Mouse (Mus musculus): Measurements from ENCODE around the gene Mfsd13b.
"Not testable (repeated sequence)": the region's sequence is repeated elsewhere in the genome, so short reads cannot be mapped to it uniquely, and the experiment has no call there.

Mfsd13b gene

DNA sequence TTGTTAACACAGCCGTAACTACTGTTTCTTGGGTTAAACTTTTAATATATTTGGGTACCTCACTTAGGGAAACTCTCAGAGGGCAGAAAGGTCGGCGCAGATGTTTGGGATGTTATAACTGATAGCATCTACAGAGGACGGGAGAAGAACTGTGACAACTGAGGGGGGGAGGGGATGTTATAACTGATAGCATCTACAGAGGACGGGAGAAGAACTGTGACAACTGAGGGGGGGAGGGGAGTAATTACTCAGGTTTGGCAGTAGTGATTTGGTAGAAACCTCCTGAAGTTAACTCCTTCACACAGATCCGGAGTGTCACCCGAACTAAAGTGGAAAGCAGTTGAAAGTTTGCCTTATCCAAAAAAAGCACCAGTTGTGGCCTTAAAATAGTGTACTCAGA, 659 bp downstream of the Mfsd13b start:
- CTCF ChIA-PET, result no interaction called here

DNA sequence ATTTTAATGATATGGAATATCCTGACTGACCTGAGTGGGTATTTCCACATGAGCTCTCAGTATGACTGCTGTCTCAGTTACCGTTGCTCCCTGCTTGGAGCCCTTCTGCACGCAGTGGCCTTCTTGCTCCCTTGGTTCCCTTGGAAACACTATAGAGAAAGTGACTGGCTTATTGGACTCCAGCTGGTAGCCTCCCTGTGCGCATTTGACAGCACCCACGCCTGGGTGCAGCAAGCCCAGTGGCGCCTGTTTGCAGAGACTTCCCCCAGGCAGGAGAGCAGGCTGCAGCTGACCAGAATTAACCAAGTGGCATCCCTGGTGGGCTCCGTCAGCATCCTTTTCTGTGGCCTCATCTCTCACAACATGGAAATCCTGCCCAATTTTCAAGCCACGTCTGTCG, 8.9 kb downstream of the Mfsd13b start:
- CTCF ChIA-PET, result interaction anchor here (0.6 to 0.7 kb wide), 2 partner anchors 222 to 226 kb away, joined by 3 to 10 read pairs; no protein-coding TSS in a partner anchor

DNA sequence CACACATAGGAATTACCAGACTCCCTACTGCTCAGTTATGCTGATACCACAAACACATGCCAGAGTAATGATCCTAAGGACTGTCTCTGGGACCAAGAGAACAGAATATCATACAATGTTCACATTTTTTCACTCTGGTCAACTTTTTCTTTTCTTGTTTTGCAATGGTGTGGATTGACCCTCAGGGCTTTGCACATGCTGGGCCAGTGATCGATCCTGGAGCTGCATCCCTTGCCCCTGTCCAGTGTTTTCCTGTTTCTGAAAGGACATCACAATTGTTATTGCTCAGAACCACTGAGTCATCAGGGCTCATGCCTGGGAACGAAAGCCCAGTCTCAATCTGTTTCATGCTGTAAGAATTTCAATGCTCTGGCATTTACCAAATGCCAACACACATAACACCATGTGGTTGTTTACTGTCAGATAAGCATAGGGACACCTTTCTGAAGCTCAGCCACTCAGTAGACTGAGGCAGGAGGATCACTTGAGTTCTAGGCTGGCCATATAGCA, 16.8 kb downstream of the Mfsd13b start:
- CTCF ChIA-PET, result no interaction called here

DNA sequence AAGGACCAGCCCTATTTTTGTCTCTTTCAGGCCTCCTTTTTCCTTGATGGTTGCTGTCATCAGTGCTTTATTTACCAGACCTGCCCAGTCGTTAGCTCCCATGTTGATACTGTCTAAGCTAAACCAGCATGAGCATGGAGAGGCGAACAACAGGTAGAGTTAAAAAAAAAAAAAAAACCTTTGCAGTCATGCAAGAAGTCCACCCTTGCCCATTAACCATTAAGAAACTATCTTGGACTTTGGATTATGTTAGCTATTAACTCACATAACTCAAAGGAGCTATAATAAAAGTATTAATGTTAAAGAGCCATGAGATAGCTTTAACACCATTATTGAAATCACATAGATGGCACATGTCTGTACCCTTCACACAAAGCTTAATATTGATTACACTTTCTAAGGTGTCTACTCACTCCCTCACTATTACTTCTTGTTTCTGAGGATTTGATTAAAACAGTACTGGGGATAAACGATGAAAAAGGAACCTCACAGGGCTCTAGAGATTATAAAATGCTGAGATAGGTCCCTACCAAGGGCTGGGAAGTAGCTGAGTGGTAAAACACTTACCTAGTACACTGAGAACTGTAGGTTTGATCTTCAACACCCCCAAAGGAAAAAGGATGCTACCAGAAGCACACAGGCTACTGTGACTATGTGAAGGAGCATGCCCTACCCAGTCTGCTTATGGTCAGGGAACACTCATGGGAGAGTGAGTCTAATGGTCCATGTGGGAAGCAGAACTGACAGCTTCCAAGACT, 17.9 kb downstream of the Mfsd13b start:
- CTCF ChIA-PET, result interaction anchor here (0.7 kb wide), 1 partner anchor 163 kb away, joined by 11 read pairs; no protein-coding TSS in a partner anchor

DNA sequence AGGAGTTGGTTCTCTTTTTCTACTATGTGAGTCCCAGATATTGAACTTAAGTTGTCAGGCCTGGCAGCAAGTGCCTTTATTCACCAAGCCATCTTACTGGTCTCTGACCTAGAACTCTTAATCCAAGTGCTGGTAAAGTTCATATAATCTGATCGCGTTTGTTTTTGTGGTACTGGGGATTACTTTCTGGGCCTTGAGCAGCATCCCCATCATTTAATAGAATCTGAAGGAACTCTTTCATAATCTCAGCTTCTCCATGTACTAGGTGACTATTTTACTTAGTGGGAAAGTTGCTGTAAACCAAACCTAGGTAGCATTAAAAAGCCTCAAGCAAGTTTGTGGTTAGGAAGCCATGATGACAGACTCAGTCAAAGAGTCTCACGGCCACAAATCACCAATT, 19.6 kb downstream of the Mfsd13b start:
- CTCF ChIA-PET, result no interaction called here

DNA sequence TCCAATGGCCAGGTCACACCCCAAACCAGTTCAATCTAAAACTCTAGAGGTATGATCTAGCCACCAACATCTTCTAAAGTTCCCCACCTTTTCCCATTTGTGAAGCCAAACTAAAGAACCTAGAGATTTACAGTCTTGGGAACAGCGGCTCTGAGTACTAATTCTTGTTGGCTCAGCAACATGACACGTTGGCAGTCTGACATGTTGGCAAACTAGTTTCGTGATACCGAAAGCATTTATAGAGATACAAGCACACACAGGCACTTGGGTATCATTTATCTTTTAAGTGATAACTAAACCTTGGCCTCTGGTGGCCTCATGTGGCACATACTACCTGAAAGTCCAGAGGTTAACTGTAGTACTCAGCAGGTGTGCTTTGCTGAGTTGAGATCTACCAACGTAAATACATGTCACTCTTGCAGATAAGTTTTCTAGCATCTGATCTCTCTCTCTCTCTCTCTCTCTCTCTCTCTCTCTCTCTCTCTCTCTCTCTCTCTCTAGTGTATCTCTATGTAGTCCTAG, 20.2 kb downstream of the Mfsd13b start:
- CTCF ChIA-PET, result no interaction called here

DNA sequence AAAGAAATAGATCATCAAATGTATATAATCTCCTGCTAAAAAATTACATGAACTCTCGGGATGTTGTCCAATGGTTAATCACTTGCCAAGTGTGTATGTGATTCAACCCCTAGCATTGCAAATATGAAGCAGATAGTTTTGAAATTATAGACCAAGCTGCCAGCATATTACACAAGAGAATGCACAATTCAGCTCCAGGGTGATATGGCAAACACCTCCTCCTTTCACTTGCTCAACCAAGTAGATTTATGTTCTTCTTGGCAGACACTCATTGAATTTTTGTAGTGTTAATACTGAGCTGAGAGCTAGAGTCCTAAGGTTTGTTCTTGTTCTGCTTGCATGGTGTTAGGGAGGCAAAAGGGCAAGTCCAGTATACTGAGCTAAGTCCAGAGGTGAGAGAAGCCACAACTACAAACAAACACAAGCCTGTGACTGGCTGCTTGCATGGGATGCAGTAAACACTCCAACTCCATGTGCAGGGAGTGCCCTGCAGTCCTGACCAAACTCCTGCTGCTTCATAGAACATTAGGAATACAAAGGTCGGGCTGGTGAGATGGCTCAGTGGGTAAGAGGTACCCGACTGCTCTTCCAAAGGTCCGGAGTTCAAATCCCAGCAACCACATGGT, 21.6 kb downstream of the Mfsd13b start:
- CTCF ChIA-PET, result no interaction called here

DNA sequence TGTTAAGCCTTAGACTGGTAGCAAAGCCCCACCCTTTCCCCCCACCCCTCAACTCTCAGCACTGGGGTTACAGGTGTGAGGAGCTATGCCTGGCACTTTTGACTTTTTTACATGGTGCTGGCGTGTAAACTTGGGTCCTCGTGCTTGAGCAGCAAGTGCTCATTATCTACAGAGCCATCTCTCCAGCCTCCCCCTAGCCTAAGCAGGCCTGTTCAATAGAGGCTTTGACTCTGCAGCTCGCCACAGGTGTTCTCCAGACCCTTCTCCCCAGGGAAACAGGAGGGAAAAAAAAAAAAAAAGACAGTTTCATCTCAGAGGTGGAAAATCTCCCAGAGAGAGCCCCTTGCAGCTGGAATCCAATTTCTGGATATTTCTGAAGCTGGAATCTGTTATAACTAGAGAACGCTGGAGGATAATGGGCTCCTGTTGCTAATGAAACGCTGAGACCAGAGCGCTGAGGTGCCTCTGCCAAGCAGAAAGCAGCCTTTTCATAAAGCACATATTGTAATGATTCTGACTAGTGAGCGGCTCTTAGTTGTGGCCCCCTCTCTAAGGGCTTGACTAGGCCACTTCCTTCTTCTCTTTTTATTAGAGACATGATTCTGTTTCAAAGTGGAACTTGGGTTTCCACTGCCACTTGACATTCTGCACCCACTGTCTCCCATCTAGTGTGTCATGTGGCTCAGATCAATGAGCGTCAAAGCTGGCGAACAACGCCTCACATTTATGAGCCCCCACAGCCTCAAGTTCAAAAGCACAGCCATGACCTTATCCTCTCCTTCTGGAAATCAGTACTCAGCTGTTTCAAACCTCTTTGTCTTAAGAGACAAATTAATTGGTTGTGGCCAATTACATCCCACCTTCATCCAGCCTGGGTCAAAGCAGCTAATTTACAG, 29.7 kb downstream of the Mfsd13b start:
- CTCF ChIA-PET, result interaction anchor here (0.6 to 0.7 kb wide), 2 partner anchors 40 to 63 kb away, joined by 3 to 5 read pairs; no protein-coding TSS in a partner anchor

DNA sequence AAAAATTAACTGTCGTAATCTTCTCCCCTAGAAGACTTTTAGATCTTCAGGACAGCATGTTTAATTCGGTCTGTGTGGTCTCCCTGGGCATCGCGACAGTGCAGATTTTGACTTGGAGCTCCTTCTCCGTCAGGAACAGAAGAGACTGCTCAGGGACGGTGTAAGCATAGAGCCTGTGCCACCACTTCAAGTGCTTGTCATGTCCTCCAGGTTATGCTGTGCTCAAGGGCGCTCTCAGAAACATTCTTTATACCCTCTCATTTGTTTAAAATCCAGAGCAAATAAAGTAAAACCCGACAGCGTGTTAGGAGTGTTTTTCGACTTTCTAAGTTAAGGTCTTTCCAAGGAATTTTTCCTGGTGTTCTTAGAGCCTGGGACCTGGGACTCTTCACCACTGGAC, 32.2 kb downstream of the Mfsd13b start:
- CTCF ChIA-PET, result no interaction called here

DNA sequence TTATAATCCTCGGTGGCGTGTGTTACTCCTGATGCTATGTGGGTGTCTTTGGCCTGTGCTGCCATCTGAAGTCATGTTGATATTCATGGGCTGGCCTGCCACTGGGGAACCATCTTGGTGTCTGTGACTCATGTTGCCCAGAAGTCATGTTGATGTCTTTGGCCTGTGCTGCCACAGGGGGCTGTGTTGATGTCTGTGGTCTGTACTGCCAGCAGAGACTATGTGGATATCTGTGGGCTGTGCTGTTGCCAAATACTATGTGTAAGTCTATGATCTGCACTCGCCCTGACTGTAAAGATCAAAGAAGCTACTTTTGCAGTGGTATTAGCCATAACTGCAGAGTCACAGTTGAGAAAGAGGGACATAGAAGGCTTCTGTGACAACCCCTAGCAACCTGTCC, 36.5 kb downstream of the Mfsd13b start:
- CTCF ChIA-PET, result no interaction called here

DNA sequence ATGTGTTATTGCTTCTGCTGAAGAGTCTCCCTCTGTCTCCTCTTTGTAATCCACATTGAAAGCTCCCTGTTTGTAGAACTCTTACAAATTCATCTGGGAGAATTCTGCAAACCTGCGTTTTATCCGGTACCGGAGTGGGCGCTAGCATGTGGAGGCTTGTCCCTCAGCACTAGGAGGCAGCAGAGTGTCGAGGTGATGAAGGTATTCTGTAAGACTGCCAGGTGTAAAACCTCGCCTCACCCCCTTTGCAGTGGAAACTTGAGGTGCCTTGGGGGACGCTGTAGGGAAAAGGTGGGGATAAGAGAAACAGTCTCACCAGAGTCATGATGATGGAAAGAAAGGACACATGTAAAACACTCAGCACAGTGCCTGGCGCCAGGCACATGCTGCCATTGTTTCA, 38.0 kb downstream of the Mfsd13b start:
- CTCF ChIA-PET, result no interaction called here

DNA sequence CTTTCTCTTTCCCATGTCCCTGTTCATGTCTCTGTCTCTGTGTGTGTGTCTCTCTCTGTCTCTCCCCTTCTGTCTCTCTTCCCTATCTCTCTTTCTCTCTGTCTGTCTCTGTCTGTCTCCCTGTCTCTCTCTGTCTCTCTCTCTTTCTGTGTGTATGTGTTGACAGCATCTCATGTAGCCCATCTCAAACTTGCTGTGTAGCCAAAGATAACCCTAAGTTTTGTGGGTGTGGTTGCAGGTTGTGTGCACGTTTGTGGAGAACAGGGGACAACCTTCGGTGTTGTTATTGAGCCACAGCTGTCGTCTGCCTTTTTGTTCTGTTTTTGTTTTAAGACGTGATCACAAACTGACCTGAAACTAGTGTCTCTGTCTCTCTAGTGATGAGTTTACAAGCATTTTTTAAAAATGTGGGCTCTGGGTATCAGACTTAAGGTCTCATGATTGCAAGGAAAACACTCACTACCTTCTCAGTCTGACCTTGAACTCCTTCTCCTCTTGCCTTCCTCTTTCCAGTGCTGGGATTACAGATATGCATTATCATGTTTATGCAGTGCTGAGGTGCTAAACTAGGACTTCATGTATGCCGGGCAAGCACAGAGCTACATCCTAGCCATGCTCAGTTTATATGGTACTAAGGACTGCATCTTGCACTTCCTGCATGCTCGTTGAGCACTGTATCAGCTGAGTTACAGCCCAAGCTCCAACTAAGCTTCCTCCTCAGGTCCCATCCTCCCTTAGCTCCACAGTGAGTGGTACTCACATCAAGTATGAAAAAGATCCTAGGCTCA, 43.1 kb downstream of the Mfsd13b start:
- CTCF ChIA-PET, result no interaction called here

DNA sequence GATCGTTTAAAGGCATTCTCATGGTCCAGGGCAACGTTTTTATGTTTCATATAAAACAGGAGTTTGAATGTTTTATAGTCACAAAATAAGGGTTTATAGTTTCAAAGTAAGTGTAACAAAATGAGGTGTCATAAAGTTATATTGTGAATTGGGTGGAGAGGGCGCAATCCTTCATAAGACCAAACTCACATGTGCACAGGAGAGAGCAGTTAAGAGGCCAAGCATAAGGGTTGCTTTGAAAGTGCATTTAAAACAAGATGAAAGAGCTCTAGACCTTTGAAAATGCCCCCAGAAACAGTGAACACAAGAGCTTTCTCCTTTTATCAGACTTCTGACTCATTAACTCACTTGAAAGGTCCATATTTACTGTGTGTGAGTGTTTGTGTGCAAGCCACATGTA, 44.0 kb downstream of the Mfsd13b start:
- CTCF ChIA-PET, result no interaction called here

DNA sequence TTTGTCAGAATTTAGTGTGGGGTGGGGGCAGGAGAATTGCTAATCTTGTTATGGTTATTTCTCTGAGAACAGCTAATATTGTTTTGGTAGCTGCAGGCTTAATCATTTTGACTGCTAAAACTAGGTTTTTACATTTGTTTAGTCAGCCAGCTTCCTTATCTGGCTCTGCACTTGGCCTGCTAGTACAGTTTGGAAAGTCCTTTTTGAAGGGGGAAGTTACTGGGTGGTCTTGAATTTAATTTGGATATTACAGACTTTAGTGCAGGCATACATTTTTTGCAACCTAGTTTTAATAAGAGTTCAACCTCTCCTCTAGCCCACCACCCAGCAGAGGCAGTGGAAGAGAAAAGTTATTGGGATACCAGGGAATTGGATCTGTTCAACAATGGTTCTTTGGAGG, 47.6 kb downstream of the Mfsd13b start:
- CTCF ChIA-PET, result not testable (repeated sequence)

DNA sequence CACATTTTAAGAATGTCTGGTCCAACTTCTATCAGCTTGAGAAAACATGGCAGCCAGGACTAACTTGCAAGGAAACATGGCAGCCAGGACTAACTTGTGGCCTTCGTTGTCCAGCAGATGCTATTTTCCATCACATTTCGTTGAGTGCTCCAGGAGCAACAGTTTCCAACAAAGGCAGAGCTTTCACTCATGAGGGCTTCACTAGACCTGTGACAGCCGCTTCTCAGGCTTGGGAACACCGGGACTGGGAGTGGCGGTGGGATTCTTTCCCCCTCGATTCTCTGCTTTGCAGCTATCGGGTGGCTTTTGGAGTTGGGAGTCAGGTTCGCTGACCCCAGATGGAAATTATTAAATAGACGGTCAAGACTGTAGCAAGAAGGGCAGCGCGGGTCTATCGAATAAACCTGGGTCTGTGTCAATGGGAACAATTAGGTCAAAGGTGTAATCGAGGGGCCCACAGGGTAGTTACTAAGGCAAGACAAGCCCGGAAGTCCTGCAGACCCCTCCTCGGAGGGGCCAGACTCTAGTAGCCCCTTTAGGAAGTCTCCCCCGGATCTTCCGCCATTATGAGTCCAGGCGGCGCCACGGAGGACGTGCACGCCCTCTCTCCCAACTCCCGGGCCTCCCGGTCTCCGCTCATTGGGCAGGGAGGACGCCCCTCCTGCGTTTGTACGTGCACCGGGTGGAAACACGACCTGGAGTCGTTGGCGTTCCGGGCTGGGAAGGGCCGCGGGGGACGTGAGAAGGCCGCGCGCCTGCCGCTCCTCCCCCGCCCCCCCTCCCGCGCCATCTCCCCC, 51.7 kb downstream of the Mfsd13b start, which contains the start of gene Mettl9:
Gene Mettl9, plus strand, starts transcription at position 590 of the 797 bp plus-strand sequence.
- CTCF ChIA-PET, result interaction anchor here (0.6 kb wide), 1 partner anchor 180 kb away, joined by 6 read pairs; no protein-coding TSS in a partner anchor

DNA sequence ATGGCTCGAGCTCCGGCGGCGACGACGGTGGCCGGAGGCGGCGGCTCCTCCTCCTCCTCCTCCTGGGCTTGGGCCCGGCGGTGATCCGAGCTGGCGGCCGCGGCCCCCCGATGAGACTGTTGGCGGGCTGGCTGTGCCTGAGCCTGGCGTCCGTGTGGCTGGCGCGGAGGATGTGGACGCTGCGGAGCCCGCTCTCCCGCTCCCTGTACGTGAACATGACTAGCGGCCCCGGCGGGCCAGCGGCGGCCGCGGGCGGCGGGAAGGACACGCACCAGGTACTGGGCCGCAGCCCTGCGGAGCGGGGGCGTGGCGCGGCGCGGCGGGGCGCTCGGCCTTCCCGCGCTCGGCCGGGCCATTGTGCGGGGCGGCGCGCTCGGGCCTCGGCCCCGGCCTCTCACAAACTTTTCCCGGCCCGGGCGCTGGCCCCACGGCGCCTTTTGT, 52.4 kb downstream of the Mfsd13b start:
- CTCF ChIA-PET, result no interaction called here

DNA sequence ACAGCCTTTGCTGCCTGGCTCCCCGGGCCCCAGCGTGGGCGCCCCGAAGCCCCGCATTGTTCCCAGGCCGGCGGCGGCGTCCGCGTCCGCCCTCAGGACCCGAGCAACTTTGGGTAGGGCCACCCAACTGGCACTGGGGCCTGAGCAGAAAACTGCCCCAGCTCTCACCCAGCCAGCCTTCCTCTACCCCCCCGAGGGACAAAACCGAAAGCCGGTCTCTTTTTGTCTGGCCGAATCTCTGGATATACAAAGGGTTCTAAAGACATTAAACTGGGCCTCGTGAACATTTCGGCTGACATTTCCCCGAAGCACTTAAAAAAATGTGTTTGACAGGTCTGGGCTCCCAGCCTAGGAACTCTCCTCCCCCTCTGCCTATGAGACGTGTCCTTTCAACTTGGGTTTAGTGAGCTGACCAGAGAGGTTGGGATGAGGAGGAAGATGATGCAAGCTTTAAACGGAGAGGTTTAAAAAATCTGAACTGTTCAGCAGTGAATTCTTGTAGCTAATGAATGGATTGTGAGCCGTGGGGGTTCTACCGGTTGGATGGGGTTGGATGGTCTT, 52.9 kb downstream of the Mfsd13b start:
- CTCF ChIA-PET, result interaction anchor here (0.5 kb wide), 1 partner anchor 1359 kb away, joined by 3 read pairs; no protein-coding TSS in a partner anchor

DNA sequence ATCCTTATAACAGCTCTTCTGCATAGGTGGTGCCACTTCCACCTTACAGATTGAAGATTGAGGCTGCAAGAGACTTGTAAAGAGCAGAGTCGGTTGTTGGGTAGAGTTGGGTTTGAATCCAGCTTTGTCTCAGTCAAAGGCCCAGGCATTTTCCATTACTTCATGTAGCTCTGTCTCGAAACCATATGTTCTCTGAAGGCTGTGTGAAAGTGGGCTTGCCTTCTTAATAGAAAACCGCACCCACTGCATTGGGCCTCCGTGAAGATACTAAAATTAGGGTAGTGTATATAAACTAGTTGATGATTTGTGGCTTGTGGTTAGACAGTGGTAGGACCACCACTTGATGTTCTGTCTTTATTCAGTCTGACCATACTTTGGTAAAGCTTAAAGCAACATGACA, 58.3 kb downstream of the Mfsd13b start:
- CTCF ChIA-PET, result no interaction called here

DNA sequence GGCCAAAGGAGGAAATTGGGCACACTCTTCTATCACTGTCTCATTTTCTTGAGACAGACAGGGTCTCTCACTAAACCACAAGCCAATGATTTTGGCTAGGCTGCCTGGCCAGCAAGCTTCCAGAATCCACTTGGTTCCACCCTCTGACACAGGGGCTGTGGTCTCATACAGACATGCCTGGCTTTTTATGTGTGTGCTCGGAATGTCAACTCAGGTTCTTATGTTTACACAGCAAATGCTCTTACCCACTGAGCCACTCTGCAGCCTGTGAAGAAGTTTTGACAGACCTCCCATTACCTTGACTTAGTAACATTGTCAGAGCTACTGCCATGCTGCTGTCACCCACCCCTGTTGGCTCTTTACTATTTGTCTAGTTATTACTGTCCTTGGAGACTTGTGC, 59.7 kb downstream of the Mfsd13b start:
- CTCF ChIA-PET, result no interaction called here

DNA sequence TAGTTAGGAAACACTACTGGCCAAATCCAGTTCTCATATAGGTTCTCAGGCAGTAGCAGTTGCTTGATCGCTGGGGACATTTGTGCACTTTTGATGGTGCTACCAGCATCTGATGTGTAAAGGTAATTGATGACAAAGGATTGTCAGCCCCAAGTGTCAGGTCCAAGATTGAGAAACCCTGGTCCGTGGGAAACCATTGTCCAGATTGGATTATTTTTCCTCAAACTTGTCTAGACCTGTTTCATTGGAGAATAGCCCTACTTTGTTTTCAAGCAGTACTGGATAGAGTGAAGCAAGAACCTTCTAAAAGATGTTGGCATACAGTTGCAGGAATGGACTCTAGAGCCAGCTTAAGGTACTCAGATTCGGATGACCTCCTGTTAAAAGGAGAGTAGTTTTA, 60.7 kb downstream of the Mfsd13b start:
- CTCF ChIA-PET, result no interaction called here
